Mouse (Mus musculus) lung, embryonic 16.5 days (tissue): ENCODE data around the gene Drd3. TPM values are rescaled to one million over a fixed set of nuclear protein-coding genes. Genes with fewer than 3 reads are reported as not detected.

Experiments used
- ATAC-seq: fragments of 200-750 bp; cut with Nextera tagmentation; 2 replicates; pipeline ENCODE4 v1.8.0; 2017; ENCODE audit warnings: low read depth, mild to moderate bottlenecking, moderate library complexity
- H3K27ac ChIP-seq: fragments of 300-500 bp; sonication (generic); 2 replicates; pipeline ENCODE4 v1.5.1; 2014; ENCODE audit warnings: mild to moderate bottlenecking, control low read depth, low read length
- H3K27me3 ChIP-seq: fragments of 300-500 bp; sonication (generic); 2 replicates; pipeline ENCODE4 v1.6.1; 2014; ENCODE audit warnings: low read depth, low read length, mixed read lengths; ENCODE audit not compliant: control insufficient read depth, insufficient read depth
- H3K36me3 ChIP-seq: fragments of 300-500 bp; sonication (generic); 2 replicates; pipeline ENCODE4 v1.6.1; 2014; ENCODE audit warnings: low read length; ENCODE audit not compliant: control insufficient read depth, insufficient read depth
- H3K4me1 ChIP-seq: fragments of 300-500 bp; sonication (generic); replicated peaks from 2 replicates; pipeline ENCODE4 v1.6.1; 2014; ENCODE audit warnings: low read length, mixed read lengths; ENCODE audit not compliant: control insufficient read depth, insufficient read depth
- H3K4me2 ChIP-seq: fragments of 300-500 bp; sonication (generic); 2 replicates; pipeline ENCODE4 v1.6.1; 2014; ENCODE audit warnings: low read depth, low read length, control low read depth
- H3K4me3 ChIP-seq: fragments of 300-500 bp; sonication (generic); 2 replicates; pipeline ENCODE4 v1.5.1; 2014; ENCODE audit warnings: mild to moderate bottlenecking, low read length, control low read depth
- H3K9ac ChIP-seq: fragments of 300-500 bp; sonication (generic); 2 replicates; pipeline ENCODE4 v1.6.1; 2014; ENCODE audit warnings: low read length, control low read depth
- H3K9me3 ChIP-seq: fragments of 300-500 bp; sonication (generic); 2 replicates; pipeline ENCODE4 v1.6.1; 2016; ENCODE audit warnings: low read length; ENCODE audit not compliant: control insufficient read depth
- WGBS: fragments of 180-500 bp; shearing (Covaris S2); extraction: QIAGEN DNeasy Blood & Tissue Kit; methylation state at CpG from one replicate; pipeline ENCODE4 v1.1.7; 2014; 5-methylcytosine and 5-hydroxymethylcytosine counted together
- polyA plus RNA-seq: library from polyadenylated mRNA; unstranded; fragments of >200 nt; fragmentation: Nextera tagmentation; extraction: Ambion mirVana; gene quantifications from 2 replicates; pipeline ENCODE4 v1.2.1, GENCODE M21; 2015

Drd3 gene
- polyA plus RNA-seq, 1 experiment from 2014 or later: not detected

- Histone ChIP-seq H3K4me2 (no peak overlapping the region), H3K27me3 (no peaks in the 10 kb centered on the region), H3K9ac (no peak overlapping the region), H3K4me3 (no peak overlapping the region), H3K9me3 (no peaks in the 10 kb centered on the region), H3K27ac (no peak overlapping the region), H3K4me1 (no peaks in the 10 kb centered on the region), H3K36me3 (no peaks in the 10 kb centered on the region)
- ATAC-seq: no peak
- 84% methylated on average over 3 of the region's 3 CpGs for WGBS
These were observed 23.1 kb downstream of the Drd3 start for GRCm38 (mm10) chr16:43776886-43777285.

- 64% methylated on average over 4 of the region's 4 CpGs for WGBS
- no peaks in the 10 kb centered on the region for H3K27me3 ChIP-seq
- 0 out of 2 replicates have a peak, but pooled peaks cover 2% of the 10 kb centered on the region for H3K4me1 ChIP-seq
- no peaks in the 10 kb centered on the region for H3K36me3 ChIP-seq
- H3K27ac ChIP-seq: no peak overlapping the region
- no peak overlapping the region for H3K4me2 ChIP-seq
- no peak overlapping the region for H3K9ac ChIP-seq
- H3K4me3 ChIP-seq: no peak overlapping the region
- no peaks in the 10 kb centered on the region for H3K9me3 ChIP-seq
- ATAC-seq: no peak
These were observed 45.7 kb downstream of the Drd3 start for GRCm38 (mm10) chr16:43799541-43799940.

- Histone ChIP-seq H3K4me3 (no peak overlapping the region), H3K4me2 (no peak overlapping the region), H3K9me3 (no peaks in the 10 kb centered on the region), H3K27ac (no peak overlapping the region), H3K36me3 (no peaks in the 10 kb centered on the region), H3K9ac (no peak overlapping the region), H3K27me3 (no peaks in the 10 kb centered on the region), H3K4me1 (0 out of 2 replicates have a peak, but pooled peaks cover 2% of the 10 kb centered on the region)
- 35% methylated on average over 13 of the region's 13 CpGs for WGBS
- no peak for ATAC-seq
These were observed 46.4 kb downstream of the Drd3 start for GRCm38 (mm10) chr16:43800119-43800721.

GRCm38 (mm10) chr16:43801137-43801536, 47.3 kb downstream of the Drd3 start:
- Histone ChIP-seq H3K9me3 (no peaks in the 10 kb centered on the region), H3K27ac (no peak overlapping the region), H3K4me3 (no peak overlapping the region), H3K27me3 (no peaks in the 10 kb centered on the region), H3K9ac (no peak overlapping the region), H3K4me2 (no peak overlapping the region), H3K36me3 (no peaks in the 10 kb centered on the region), H3K4me1 (0 out of 2 replicates have a peak, but pooled peaks cover 2% of the 10 kb centered on the region)
- WGBS: 55% methylated on average over 3 of the region's 3 CpGs
- no peak for ATAC-seq

- H3K4me2 ChIP-seq: peak overlapping the region; percentile 76
- H3K4me1 ChIP-seq: 0 out of 2 replicates have a peak, but pooled peaks cover 2% of the 10 kb centered on the region
- peak; percentile 94 for ATAC-seq
- H3K36me3 ChIP-seq: no peaks in the 10 kb centered on the region
- no peaks in the 10 kb centered on the region for H3K9me3 ChIP-seq
- H3K4me3 ChIP-seq: peak overlapping the region; percentile 48
- WGBS: 1% methylated on average over 18 of the region's 18 CpGs
- H3K27me3 ChIP-seq: no peaks in the 10 kb centered on the region
- H3K27ac ChIP-seq: peak overlapping the region; percentile 75
- H3K9ac ChIP-seq: peak overlapping the region; percentile 60
These were observed 48.0 kb downstream of the Drd3 start for GRCm38 (mm10) chr16:43801791-43802307.

- H3K27me3 ChIP-seq: no peaks in the 10 kb centered on the region
- no peaks in the 10 kb centered on the region for H3K9me3 ChIP-seq
- no peaks in the 10 kb centered on the region for H3K36me3 ChIP-seq
- no peak overlapping the region for H3K9ac ChIP-seq
- H3K4me2 ChIP-seq: no peak overlapping the region
- no peak overlapping the region for H3K27ac ChIP-seq
- H3K4me3 ChIP-seq: no peak overlapping the region
- 0 out of 2 replicates have a peak, but pooled peaks cover 2% of the 10 kb centered on the region for H3K4me1 ChIP-seq
- WGBS: 35% methylated on average over 5 of the region's 5 CpGs
- ATAC-seq: no peak
These were observed 48.6 kb downstream of the Drd3 start for GRCm38 (mm10) chr16:43802466-43802865.

GRCm38 (mm10) chr16:43804364-43804763, 50.5 kb downstream of the Drd3 start:
- Histone ChIP-seq H3K27ac (no peak overlapping the region), H3K4me3 (no peak overlapping the region), H3K9me3 (no peaks in the 10 kb centered on the region), H3K9ac (no peak overlapping the region), H3K4me1 (0 out of 2 replicates have a peak, but pooled peaks cover 2% of the 10 kb centered on the region), H3K4me2 (no peak overlapping the region), H3K27me3 (no peaks in the 10 kb centered on the region), H3K36me3 (no peaks in the 10 kb centered on the region)
- WGBS: 75% methylated on average over 6 of the region's 6 CpGs
- ATAC-seq: no peak

- no peaks in the 10 kb centered on the region for H3K4me1 ChIP-seq
- H3K36me3 ChIP-seq: no peaks in the 10 kb centered on the region
- WGBS: 46% methylated on average over 16 of the region's 16 CpGs
- H3K4me3 ChIP-seq: no peak overlapping the region
- H3K4me2 ChIP-seq: no peak overlapping the region
- H3K9ac ChIP-seq: no peak overlapping the region
- no peak overlapping the region for H3K27ac ChIP-seq
- no peak for ATAC-seq
- no peaks in the 10 kb centered on the region for H3K9me3 ChIP-seq
- H3K27me3 ChIP-seq: no peaks in the 10 kb centered on the region
These were observed 53.2 kb downstream of the Drd3 start for GRCm38 (mm10) chr16:43807048-43807447.

GRCm38 (mm10) chr16:43809429-43809828, 55.6 kb downstream of the Drd3 start:
- WGBS: 61% methylated on average over 2 of the region's 2 CpGs
- H3K4me3 ChIP-seq: no peak overlapping the region
- no peaks in the 10 kb centered on the region for H3K9me3 ChIP-seq
- H3K9ac ChIP-seq: no peak overlapping the region
- H3K4me1 ChIP-seq: no peaks in the 10 kb centered on the region
- ATAC-seq: no peak
- no peaks in the 10 kb centered on the region for H3K27me3 ChIP-seq
- no peak overlapping the region for H3K4me2 ChIP-seq
- no peak overlapping the region for H3K27ac ChIP-seq
- no peaks in the 10 kb centered on the region for H3K36me3 ChIP-seq
